Mouse (Mus musculus) heart, postnatal 0 days (tissue): ENCODE data around the gene Ppp2r5a. TPM values are rescaled to one million over a fixed set of nuclear protein-coding genes. Genes with fewer than 3 reads are reported as not detected.

Source experiments
- ATAC-seq: fragments of 200-750 bp; cut with Nextera tagmentation; 2 replicates; pipeline ENCODE4 v1.8.0; 2017; ENCODE audit warnings: low read depth, moderate number of reproducible peaks, moderate library complexity; ENCODE audit not compliant: insufficient read depth
- DNase-seq: peaks from one replicate; pipeline ENCODE4 v3.0.0-alpha.2; 2016; ENCODE audit warnings: low spot score
- H3K27ac ChIP-seq: fragments of 300-500 bp; sonication (generic); 2 replicates; pipeline ENCODE4 v1.5.1; 2014; ENCODE audit warnings: low read depth, mild to moderate bottlenecking
- H3K27me3 ChIP-seq: fragments of 300-500 bp; sonication (generic); 2 replicates; pipeline ENCODE4 v1.6.1; 2014; ENCODE audit warnings: low read length, mixed read lengths; ENCODE audit not compliant: control insufficient read depth, insufficient read depth
- H3K36me3 ChIP-seq: fragments of 300-500 bp; sonication (generic); replicated peaks from 2 replicates; pipeline ENCODE4 v1.6.1; 2014; ENCODE audit warnings: low read length, mixed read lengths; ENCODE audit not compliant: control insufficient read depth, insufficient read depth
- H3K4me1 ChIP-seq: fragments of 300-500 bp; sonication (generic); 2 replicates; pipeline ENCODE4 v1.6.1; 2014; ENCODE audit warnings: antibody characterized with exemption; ENCODE audit not compliant: control insufficient read depth, insufficient read depth
- H3K4me2 ChIP-seq: fragments of 300-500 bp; sonication (generic); 2 replicates; pipeline ENCODE4 v1.6.1; 2014; ENCODE audit warnings: low read depth, mild to moderate bottlenecking, low read length, moderate library complexity
- H3K4me3 ChIP-seq: fragments of 300-500 bp; sonication (generic); 2 replicates; pipeline ENCODE4 v1.5.1; 2014; ENCODE audit warnings: low read depth, low read length
- H3K9ac ChIP-seq: fragments of 300-500 bp; sonication (generic); replicated peaks from 2 replicates; pipeline ENCODE4 v1.6.1; 2014; ENCODE audit warnings: low read depth, low read length, mixed read lengths
- H3K9me3 ChIP-seq: fragments of 300-500 bp; sonication (generic); replicated peaks from 2 replicates; pipeline ENCODE4 v1.6.1; 2016; ENCODE audit warnings: low read length; ENCODE audit not compliant: control insufficient read depth
- CTCF ChIP-seq: IDR thresholded peaks from 2 replicates; pipeline ENCODE4 v1.5.1; 2016; ENCODE audit warnings: antibody characterized with exemption, control low read depth, low read depth
- EP300 ChIP-seq: IDR thresholded peaks from 2 replicates; pipeline ENCODE4 v1.6.1; 2016; ENCODE audit warnings: antibody characterized with exemption, low read depth
- WGBS: fragments of 180-500 bp; shearing (Covaris S2); extraction: QIAGEN DNeasy Blood & Tissue Kit; methylation state at CpG from one replicate; pipeline ENCODE4 v1.1.7; 2014; 5-methylcytosine and 5-hydroxymethylcytosine counted together
- polyA plus RNA-seq: library from polyadenylated mRNA; unstranded; fragments of >200 nt; fragmentation: Nextera tagmentation; extraction: Ambion mirVana; gene quantifications from 2 replicates; pipeline ENCODE4 v1.2.1, GENCODE M21; 2015
- total RNA-seq: library from RNA; depleted of rRNA; stranded (reverse); fragments of >200 nt; gene quantifications from 2 replicates; pipeline ENCODE4 v1.2.3, GENCODE M21; 2014; ENCODE audit warnings: low replicate concordance

Ppp2r5a gene
- total and polyA plus RNA-seq, 2 experiments from 2014 or later: 31.4 to 109 TPM

GRCm38 (mm10) chr1:191362412-191362811, 40.7 kb downstream of the Ppp2r5a start:
- H3K4me3 ChIP-seq: no peak overlapping the region
- no peak overlapping the region for H3K4me2 ChIP-seq
- H3K36me3 ChIP-seq: peaks cover 50% of the 10 kb centered on the region
- H3K9ac ChIP-seq: no peak overlapping the region
- no peaks in the 10 kb centered on the region for H3K4me1 ChIP-seq
- WGBS: 70% methylated on average over 6 of the region's 6 CpGs
- H3K27me3 ChIP-seq: no peaks in the 10 kb centered on the region
- no peaks in the 10 kb centered on the region for H3K9me3 ChIP-seq
- no peak overlapping the region for H3K27ac ChIP-seq
- TF ChIP-seq EP300: no peak
- no peak for TF ChIP-seq CTCF
- no peak for ATAC-seq
- no peak for DNase-seq

GRCm38 (mm10) chr1:191359478-191359877, 43.6 kb downstream of the Ppp2r5a start:
- ATAC-seq (no peak), DNase-seq (no peak)
- no peak for TF ChIP-seq CTCF
- TF ChIP-seq EP300: no peak
- Histone ChIP-seq H3K36me3 (peaks cover 72% of the 10 kb centered on the region), H3K4me3 (no peak overlapping the region), H3K27me3 (no peaks in the 10 kb centered on the region), H3K4me1 (no peaks in the 10 kb centered on the region), H3K4me2 (no peak overlapping the region), H3K9me3 (no peaks in the 10 kb centered on the region), H3K9ac (no peak overlapping the region), H3K27ac (no peak overlapping the region)
- whole genome bisulfite sequencing: 75% methylated on average over 7 of the region's 7 CpGs

- WGBS: 42% methylated on average over 1 of the region's 1 CpGs
- DNase-seq (no peak), ATAC-seq (no peak)
- Histone ChIP-seq H3K4me2 (no peak overlapping the region), H3K4me1 (no peaks in the 10 kb centered on the region), H3K9me3 (no peaks in the 10 kb centered on the region), H3K4me3 (no peak overlapping the region), H3K9ac (no peak overlapping the region), H3K36me3 (peaks cover 81% of the 10 kb centered on the region), H3K27ac (no peak overlapping the region), H3K27me3 (no peaks in the 10 kb centered on the region)
- TF ChIP-seq EP300: no peak
- no peak for TF ChIP-seq CTCF
Observed at GRCm38 (mm10) chr1:191356936-191357335, 46.1 kb downstream of the Ppp2r5a start.

GRCm38 (mm10) chr1:191353836-191354235, 49.2 kb downstream of the Ppp2r5a start:
- Histone ChIP-seq H3K36me3 (peaks cover 70% of the 10 kb centered on the region), H3K27me3 (no peaks in the 10 kb centered on the region), H3K4me2 (no peak overlapping the region), H3K9me3 (no peaks in the 10 kb centered on the region), H3K4me3 (no peak overlapping the region), H3K9ac (no peak overlapping the region), H3K27ac (no peak overlapping the region), H3K4me1 (0 out of 2 replicates have a peak, but pooled peaks cover 2% of the 10 kb centered on the region)
- DNase-seq (no peak), ATAC-seq (no peak)
- TF ChIP-seq EP300 (no peak), CTCF (no peak)
- 74% methylated on average over 4 of the region's 4 CpGs for WGBS

GRCm38 (mm10) chr1:191352786-191353488, 50.1 kb downstream of the Ppp2r5a start:
- TF ChIP-seq CTCF (peak; percentile 58), EP300 (no peak)
- ATAC-seq (no peak; the same call in 1 of the 2 replicates), DNase-seq (peak; percentile 55)
- 0 out of 2 replicates have a peak, but pooled peaks cover 8% of the 10 kb centered on the region for H3K4me1 ChIP-seq
- WGBS: 56% methylated on average over 14 of the region's 14 CpGs
- H3K27ac ChIP-seq: 0 out of 2 replicates have a peak overlapping the region, but pooled peaks have one; percentile 43
- peaks cover 66% of the 10 kb centered on the region for H3K36me3 ChIP-seq
- H3K9ac ChIP-seq: no peak overlapping the region
- no peaks in the 10 kb centered on the region for H3K9me3 ChIP-seq
- H3K4me2 ChIP-seq: no peak overlapping the region
- H3K27me3 ChIP-seq: no peaks in the 10 kb centered on the region
- H3K4me3 ChIP-seq: no peak overlapping the region
